Mouse (Mus musculus): Measurements from ENCODE around the gene Sumo1.

Gene Sumo1

DNA sequence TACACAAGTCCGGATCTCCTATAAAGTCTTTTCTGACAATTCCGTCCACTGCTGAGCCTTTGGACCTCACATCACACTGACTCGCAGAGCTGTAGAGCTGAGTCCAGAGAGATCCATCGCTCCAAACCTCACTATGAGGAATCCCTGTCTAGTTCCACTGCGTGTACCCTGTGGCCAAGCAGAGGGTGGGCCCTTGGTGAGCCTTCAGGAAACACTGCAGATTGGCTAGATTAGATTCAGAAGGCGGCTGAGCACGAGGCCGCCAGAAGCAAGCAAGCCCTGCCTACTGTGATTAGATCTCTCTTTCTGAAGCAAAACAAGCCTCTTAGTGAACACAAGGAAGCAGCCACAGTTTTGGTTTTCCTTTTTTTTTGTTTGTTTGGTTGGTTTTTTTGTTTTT lies 126.7 kb downstream of the Sumo1 start:
- no peak for DNase-seq

DNA sequence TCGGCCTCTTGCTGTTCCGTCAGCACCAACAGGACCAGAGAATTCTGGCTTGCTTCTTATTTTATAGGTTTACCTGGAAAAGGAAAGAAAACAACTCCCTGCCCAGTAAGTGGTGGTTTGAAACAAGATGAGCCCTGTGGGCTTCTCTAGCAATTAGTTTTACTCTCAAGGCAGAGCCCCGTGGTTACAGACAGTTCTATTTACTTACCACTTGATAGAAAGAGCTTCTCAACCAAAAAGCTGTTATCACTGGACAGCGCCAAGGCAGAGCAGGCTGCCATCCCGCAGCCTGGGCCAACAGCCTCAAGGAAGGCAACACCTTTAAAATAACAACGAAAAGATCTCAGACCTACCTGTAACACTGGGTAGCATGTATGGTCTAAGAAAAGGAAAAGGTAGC lies 128.4 kb downstream of the Sumo1 start:
- no peak for DNase-seq

DNA sequence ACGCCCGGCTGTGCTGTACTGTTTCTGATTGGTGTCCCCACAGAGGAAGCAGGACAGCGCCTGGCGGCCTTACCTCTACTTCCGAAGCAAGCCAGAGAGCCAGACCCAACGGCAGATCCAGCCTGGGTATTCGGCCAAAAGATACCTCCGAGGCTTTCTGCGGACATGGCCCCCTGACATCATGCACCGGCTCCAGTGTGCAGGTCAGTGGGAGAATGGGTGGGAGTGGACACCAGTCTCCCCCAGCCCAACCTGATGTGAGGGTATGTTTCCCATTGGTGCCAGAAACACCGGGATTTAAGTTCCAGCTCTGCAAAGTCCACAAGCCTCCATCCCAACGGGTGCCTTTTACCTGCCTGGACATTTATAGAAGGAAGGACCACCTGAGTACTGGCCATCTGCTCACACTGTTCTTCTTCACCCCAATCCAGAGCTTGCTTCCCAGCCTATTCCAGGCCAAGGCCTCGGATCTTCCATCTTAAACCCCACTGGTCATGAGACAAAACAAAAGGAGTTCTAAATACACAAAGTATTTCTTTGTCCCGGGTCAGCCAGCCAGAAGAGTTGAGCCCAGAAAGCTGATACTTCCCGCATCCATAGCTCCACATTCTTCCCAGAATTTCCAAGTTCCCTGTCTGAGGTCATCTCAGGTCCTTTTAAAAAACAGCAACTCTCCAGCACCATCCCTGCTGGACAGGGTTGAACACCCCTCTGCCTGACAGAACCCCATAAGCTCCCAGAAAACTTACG lies 129.2 kb downstream of the Sumo1 start:
- DNase-seq = no peak

DNA sequence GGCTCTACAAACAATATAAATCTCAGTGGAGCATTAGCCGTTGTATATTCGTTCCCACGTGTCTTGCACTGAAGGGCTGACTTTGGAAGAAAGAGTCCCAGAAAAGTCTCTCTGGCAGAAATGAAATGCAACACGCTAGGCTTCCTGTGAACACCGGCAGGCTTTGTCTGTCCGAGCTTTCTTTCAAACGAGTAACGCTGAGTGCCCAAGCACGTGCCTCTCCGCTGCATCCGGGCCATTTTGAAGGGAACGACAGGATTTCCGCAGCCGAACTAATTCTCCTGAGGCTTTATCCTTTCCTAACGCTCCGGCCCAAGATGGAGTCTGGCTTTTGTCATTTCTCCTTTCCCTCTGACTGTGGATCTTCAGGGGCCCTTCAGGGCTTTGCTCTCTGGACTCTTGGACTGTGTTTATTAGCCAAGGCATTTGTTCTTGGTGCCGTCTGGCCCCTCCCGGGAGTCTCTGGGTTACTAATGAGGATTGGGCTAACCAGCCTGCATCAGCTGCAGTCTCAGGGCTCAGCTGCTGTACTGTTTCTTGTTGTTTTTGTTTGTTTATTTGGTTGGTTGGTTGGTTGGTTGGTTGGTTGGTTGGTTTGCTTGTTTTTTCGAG lies 130.0 kb downstream of the Sumo1 start:
- no peak for DNase-seq

- no peak for DNase-seq
Observed at GRCm38 (mm10) chr1:59538381-59538780, 132.3 kb downstream of the Sumo1 start.

Measured in lung, postnatal 4 days (tissue).